Mouse (Mus musculus) testis, postnatal 10 days (tissue): Measurements from ENCODE around the gene Umad1.

ENCODE experiments used
- DNase-seq: peaks from one replicate; pipeline ENCODE4 v3.0.0; 2021; ENCODE audit warnings: low spot score

The Umad1 gene

DNA sequence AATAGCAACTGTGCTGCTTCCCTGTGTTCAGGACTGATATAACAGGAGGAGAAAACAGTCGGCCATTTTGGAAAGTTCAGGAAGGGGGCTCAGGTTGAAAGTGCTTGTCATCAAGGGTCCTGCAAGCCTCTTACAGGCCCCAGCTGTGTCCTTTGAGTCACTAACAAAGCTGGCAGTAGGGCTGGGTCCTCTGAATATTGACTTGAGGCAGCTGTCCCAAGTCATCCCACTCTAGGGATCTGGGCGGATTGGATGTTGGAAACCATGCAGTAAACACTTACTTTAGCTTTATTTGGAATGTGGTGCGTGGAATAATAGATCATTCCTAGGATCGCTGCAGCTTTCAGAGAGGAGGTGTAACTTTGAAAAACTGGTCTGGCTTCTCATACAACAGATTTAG is 215.7 kb downstream of the Umad1 start:
- DNase-seq = no peak

DNA sequence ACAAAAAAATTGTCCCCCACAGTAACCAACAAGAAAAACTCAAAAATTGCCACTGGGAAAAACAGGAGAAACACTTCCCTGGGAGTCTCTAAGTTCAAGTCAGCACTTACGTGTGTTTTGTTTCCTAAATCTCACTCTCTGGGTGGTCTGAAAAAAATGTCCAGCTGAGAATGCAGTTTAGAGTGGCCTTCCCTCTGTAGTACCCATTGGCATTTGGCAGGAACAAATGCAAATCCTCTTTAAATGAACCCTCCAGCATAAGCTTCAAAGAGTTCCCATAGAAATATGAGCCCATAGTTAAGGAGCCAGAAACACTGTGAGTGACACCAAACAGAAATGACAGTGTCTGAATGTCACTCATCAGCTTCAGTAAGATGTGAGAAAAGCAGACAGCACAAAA is 220.1 kb downstream of the Umad1 start:
- DNase-seq = no peak

DNA sequence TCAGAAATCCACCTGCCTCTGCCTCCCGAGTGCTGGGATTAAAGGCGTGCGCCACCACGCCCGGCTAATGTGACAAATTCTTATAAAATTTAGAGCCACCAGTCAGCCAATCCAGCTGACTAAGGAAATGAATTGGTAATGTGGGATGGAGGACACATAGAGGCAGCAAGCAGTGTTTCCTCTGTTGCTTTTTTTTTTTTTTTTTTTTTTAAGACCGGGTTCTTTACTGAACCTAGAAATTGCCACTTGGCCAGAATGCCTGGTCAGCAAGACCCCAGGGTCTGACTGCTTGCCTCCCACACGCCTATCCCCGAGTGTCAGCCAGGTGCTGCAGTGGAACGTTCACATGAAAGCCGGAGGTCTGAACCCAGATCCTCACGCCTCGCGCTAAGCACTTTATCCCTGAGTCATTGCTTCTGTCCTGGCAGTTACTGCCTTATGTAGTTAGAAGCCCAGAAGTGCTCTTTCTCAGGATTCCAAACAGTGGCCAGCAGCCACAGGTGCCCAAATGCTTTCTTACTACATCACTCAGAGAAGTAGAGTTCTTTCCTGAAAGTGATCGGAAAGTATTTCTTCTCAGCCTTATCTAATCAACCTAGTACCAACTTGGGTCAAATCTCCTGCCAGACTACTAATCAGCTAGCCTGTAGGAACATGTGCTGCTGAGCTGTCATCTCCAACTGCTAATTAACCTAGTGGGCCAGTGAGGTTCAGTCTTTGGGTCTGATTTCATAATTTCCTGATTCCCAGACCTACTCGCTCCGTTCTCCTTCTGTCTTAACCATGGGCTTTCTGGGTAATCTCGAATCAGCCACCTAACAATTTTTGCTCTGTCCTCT is 225.6 kb downstream of the Umad1 start:
- DNase-seq = no peak

DNA sequence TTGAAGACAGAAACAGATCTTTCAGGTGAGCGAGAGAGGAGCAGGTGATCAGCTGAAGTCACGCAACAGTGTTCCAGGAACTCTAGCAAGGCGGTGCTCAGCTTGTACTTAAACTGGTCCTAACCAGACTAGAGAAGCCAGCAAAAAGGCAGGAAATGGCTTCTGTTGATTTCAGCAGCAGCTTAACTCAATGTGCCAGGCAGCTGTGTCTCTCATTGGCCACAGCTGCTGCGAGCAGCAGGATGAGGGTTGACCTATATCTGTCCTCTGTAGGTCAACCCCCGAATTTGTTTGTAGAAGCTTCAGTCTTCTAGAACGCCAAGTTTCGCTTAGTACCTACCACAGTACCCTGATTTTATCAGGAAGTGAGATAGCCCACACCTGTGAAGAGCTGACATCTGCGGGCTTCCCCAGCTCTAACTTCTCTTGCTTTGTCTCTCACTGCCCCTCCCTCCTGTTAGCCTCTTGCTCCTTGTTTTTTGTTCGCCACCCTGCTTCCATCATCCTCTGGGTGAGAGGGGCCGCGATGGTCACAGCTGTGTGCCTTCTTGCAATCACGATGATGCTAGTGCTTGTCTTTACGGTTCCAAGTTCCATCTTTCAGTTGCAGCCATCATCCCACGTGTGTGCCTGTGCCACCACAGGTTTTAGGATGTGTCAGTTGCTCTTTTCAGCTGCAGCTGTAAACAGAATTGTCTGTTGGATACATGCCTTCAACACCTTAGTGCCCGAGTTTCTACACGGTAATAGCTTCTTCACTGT is 226.5 kb downstream of the Umad1 start:
- DNase-seq = no peak

DNA sequence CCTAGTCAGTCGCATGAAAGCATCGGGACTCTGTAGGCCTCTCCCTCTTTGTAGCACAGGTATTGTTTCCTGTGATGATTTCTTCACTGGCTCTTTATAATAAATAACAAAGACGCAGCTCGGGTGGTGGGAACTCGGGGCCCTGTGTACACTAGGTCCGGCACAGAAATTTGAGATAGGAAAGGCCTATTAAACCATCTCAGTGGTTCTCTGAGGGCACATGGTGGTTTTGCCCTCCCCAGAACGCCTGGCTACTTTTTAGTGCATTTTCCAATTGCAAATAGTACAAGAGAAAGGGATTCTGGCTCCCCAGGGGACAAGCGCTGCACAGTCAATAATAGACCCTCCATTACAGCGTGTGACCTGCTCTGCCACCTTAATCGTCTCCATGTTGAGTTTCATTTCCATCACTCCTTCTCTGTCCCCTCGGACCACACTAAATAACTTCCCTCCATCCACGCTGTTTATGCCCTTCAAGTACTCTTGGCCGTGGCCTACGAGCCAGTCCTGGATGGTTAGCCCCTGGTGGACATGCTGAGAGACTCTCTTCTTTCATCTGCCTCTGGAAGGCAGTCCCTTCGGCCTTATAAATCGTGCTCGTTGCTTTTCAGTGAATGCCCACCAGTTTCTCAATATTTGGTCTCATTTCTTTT is 227.4 kb downstream of the Umad1 start:
- no peak for DNase-seq

DNA sequence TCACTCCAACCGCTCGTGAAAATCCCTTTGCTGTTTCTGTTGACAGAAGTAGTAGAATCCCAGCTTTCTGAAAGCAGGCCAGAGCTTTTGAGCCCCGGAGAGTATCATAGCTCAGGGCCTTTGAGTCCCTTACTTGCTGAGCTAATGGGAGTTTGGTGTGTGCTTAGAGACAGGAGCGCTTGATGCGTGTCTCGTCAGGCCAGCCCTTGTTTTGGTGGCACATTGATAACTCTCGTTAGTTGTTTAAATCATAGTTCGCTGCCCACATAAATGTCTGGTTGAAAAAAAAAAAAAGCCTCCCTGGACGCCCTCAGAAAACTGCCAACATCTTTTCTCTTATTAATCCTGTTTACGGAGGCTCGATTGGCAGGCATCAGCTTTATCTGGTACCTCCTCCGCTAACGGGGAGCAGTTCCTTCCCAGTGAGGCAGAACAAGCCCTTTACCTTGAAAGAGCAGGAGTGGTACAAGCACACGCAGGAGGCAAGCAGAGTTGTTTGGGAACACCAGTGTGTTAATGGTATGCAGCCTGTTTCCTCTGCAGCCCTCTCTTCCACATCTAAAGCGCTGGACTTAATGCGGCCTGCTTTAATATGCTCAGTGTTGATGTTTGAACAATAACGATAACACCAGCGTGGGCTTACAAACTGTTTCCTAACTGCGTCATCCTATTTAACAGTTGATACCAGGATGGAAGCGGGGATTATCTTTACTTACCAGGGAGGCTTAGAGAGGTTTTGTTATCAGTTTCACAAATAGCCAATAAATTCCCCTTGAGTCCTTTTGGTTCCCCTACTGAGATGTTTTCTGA is 228.2 kb downstream of the Umad1 start:
- DNase-seq = no peak

DNA sequence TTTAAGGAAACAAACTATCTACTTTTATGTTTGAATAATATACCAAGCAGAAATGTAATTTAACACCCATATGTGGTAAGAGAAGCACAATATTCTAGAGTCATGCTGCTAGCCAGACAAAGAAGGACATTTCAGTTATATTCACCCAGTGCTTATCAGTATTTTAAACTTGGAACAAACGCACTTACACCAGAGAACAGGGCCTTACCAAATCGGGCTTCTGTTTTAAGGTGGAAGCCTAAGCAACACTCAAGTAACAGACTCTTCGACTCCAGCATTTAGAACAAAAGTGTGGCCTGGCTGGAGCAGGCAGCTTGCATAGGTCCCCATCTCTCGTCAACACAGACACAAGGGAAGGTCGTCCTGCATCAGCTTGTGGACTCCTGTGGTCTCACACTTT is 229.2 kb downstream of the Umad1 start:
- no peak for DNase-seq

DNA sequence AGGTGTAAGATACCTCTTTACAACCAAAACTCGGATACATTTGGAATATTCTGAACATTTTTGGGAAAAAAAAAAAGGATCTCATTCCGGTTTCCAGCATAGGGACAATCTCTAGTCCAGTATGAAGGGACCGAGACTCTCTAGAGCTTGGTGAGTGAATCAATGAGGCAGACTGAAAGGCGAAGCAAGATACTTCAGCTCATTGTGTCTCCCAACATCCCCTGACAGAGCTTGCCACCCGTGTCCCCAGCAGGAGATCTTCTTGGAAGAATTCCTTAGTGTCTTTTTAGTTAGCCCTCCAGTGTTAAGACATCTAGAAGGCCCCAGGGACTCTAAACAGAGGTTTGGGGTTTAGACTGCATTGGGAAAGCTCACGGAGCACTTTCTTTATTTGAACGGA is 230.2 kb downstream of the Umad1 start:
- no peak for DNase-seq

DNA sequence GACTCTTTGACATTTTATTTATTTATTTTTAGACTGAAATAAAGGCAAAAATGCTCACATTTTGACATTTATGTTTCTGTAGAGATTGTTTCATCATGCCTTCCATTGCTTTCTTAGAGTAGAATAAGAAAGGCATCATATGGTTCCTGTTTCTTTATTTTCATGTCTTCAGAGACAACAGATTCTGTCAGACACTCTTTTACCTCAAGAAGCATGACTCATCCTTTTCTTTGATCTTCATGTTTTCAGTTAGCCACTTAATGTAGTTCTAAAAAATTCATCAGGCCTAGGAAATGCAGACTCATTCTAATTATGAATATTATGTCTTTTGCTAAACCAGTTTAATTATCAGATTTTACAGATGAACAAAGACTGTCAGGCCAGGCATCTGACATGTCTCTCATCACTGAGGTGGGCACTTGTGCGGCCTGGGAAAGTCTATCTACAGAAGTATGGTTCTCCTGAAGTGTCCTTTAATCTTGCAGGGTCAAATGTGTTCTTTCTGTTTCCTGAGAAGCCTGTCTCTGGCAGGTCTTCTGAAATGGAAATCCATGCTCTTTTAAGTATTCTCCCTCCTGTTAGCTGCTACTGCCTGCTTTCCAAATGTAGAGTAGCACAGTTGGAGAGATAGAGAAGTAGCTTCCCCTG is 231.0 kb downstream of the Umad1 start:
- DNase-seq = no peak

DNA sequence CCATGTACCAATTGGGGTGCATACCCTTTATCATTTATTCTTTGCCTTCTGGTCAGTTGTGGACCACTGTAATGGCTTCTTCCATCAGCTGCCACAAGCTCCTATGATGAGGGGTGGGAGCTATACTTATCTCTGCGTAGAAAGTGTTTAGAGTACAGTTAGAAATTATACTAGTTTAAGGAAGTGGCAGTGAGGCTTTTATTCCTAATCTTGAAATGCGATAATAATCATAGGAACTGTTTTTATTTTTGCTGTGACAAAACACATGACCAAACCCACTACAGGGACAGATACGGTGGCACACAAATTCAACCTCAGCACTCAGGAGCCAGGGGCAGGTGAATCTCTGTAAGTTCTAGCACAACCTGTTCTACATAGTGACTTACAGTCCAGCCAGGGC is 233.2 kb downstream of the Umad1 start:
- no peak for DNase-seq

DNA sequence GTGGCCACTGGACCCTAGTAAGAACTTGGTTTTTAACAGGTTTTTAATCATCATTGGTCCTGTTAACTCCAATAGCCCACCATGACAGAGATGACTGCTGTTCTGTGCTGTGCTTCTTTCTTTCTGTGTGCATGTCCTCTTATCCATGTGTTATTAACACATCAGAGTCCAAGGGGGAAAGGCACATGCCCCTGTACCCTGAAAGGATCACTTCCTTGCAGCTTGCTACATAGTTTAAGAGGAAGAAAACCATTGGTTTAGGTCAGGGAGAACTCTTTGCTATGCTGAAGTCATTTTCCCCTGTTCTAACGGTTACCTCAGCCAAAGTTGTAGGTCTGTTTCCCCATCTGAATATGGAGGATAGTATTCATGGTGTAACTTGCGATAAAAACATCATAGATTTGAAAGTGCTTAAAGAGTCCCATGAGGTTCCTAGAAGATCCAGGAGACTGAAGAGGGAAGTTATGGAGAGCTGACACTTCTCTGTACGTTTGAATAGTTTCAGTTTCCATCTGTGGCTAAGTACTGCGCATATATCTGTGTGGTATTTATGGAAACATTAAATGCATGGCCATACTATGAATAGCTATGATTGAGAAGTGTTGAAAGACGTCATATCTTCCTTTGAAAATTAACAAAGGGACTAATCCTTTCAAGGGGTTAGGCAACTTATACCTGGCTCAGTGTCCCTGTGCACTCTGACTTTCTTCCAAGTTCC is 236.2 kb downstream of the Umad1 start:
- no peak for DNase-seq

DNA sequence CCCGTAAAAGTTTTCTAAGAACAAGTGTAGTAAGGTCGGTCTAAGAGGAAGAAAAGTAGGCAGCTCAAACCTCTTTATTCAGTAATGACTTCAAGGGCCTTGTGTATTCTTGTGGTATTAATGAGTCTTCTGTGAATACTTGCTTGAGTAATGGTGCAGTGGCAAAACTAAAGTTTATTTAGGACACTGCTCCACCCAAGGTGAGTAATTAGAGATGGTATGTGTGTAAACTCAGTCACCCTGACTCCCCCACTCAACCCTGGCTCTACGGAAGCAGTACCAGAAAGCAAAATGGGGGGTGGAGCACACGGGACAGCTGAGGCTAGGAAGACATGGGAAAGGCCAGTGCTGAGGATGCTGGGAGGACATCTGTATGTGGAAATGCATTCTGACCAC is 236.7 kb downstream of the Umad1 start:
- no peak for DNase-seq

DNA sequence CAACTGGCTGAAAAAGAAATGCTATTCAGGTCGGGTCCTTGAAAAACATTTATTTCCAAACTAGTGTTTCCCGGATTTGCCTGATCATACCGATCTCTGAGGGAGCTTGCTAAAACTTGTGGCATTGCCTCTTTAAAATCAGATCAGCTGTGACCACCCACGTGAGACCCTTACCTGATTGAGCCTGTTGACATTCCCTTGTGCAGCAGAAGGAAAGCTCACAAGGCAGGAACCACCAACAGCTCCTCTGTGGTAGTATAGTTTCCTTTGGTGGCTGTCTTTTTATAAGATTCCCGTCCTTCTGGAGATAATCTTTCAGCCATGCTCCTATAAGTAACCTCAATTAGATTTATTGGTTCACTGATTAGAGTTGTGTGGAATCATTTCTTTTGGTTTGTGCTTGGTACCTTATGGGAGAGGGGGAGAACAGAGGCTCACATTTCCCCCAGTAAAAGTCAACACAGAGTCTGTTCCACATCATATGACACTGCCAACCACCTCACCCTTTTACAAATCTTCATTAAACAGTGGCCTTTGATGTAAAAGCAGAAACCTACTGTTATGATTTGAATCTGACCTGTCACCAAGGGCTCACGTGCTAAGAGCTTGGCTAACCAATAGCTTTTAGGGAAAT is 238.3 kb downstream of the Umad1 start:
- no peak for DNase-seq

DNA sequence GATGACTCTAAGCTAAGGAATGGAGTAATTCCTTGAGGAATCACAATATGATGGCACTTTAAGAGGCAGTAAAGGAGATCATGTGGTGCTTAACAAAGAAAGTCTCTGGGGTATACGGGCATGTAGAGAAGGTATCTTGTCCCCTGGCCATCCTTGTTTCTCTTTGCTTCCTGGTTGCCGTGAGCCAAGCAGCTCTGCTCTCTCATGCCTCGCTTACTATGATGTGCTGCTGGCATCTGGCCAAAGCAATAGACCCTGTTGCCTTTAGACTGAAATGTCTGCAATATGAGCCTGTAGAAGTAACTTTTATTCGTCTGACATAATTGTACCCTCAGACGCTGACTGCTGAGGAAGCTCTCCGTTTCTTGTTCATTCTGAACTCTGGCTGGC is 238.8 kb downstream of the Umad1 start:
- DNase-seq = no peak

DNA sequence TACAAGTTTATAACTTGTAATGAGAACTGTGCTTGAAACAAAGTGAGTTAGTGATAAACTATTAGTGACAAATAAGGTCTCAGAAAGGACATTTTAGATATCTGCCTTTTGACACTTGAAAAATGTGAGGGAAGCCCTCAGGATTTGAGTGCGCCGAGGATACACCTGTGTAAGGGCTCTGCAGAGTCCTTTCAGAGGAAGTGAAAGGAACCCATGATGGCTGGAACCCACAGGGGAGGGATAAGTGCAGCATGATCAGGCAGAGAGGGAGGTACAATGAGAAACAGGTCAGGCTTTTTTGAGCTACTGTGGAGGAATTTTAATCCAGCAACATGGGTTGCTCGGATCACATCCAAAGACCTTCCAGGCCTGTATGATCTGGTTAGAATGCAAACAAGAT is 239.9 kb downstream of the Umad1 start:
- DNase-seq = no peak

DNA sequence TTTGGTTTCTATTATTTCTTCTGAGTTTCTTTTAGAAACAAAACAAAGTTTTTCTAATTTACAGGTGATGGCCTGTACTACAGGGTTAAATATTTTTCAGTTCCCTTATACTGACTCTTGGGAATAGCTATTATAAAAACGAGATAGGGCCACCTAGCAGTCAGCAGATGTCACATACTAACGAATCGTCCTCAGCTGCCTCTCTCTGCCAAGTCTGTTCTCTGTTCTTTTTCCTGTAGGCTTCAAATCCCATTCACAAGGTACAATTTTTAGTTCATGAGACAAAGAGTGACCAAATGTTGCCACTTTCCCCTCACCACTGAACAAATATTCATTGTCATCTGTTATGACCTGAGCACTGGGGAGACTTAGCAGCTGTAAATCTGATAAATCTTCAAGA is 244.9 kb downstream of the Umad1 start:
- DNase-seq = no peak

DNA sequence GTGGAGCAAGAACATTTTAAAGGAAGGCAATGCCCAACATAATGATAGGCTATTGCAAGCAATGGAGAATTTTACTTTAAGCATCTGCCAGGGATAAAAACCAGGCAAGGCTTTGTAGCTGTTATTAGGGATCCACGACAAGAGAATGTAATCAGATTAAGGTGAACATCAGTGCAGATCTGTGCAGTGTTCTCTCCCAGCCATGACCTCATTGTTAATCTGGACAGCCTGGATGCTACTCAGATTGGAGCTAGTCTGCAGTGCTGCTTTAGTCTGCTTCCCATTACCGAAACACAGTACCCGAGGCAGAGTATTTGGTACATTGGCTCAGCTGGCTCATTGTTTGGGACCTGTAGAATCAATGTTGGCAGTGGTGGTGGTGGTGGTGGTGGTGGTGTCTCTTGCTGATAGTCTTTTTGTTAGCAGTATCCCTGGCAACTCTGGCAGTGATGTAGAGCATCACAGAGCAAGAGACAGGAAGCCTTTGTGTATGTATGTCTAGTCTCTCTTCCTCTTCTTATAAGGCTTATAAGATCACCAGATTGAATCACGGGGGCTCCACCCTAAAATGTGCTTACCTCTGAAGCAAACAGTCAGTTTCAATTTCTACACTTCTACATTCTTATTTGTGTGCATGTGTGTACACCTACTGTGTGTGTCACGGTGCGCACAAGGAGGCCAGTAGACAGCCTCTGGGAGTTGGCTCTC is 245.6 kb downstream of the Umad1 start:
- DNase-seq = no peak

DNA sequence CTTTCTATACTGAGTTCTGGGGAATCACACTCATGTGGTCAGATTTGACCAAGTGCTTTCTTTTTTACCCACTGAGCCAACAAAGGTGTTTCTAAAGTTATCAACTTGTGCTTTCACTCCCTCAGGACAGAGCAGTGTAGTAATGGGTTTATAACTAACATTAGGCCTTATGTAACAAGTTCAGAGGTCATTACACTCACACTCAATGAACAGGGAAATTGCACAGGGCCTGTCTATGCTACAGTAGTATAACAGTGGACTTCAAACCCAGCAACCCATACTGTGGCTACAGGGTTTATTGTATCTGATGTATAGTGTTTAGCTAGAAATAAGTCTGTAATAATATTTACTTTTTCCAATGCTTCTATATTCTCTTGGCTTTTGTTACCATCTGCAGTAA is 247.5 kb downstream of the Umad1 start:
- no peak for DNase-seq
